Mouse (Mus musculus): ENCODE data around the gene Nab2. TPM values are rescaled to one million over a fixed set of nuclear protein-coding genes. Genes with fewer than 3 reads are reported as not detected.

Gene Nab2
- polyA plus RNA-seq, 1 experiment from 2014 or later = 3.9 TPM

DNA sequence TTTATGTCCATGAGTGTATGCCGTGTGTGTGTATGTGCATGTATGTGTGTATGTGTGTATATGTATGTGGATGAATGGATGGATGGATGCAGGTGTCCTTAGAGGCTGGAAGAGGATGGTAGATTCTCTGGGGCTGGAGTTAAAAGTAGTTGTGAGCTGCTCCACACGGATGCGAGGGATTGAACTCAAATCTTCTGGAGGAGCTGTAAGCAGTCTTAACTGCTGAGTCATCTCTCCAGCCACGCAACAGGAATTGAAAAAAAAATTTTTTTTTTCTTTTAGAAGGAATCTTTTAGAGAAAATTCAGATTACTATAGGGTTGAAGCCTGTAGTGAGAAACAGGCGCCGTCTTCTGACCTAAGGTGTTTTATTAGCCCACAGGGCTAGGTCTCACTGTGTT is 14.5 kb upstream of the Nab2 start:
- Histone ChIP-seq H3K27ac (replicated peaks) (no peak overlapping the region), H3K27me3 (ENCODE audit: low read depth, poor library complexity, severe bottlenecking) (no peaks in the 10 kb centered on the region), H3K4me3 (no peak overlapping the region), H3K9me3 (replicated peaks) (no peaks in the 10 kb centered on the region), H3K4me1 (peaks cover 10% of the 10 kb centered on the region; the same call in 1 of the 2 replicates), H3K36me3 (no peaks in the 10 kb centered on the region)
- WGBS = 93% methylated on average over 6 of the region's 6 CpGs
- no peak for DNase-seq (ENCODE audit: low spot score)

DNA sequence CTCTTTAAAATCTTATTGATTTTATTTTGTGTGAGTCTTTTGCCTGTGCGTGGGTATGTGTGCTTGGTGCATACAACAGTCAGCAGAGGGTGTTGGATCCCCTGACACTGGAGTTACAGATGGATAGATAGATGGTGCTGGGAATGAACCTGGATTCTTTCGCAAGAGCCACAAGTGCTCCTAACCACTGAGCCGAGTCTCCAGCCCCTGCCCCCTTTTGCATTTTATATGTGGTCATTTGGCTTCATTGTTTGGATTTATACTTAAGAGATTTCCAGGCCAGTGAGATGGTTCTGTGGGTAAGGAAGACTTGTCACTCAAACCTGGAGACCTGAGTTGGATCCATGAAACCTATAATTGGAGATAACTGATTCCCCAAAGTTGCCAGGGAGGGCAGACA is 11.5 kb upstream of the Nab2 start:
- Histone ChIP-seq H3K36me3 (no peaks in the 10 kb centered on the region), H3K9me3 (replicated peaks) (no peaks in the 10 kb centered on the region), H3K4me1 (peaks cover 20% of the 10 kb centered on the region), H3K27ac (replicated peaks) (no peak overlapping the region), H3K4me3 (no peak overlapping the region), H3K27me3 (ENCODE audit: low read depth, poor library complexity, severe bottlenecking) (no peaks in the 10 kb centered on the region)
- DNase-seq (ENCODE audit: low spot score) = no peak
- WGBS = 88% methylated on average over 3 of the region's 3 CpGs

DNA sequence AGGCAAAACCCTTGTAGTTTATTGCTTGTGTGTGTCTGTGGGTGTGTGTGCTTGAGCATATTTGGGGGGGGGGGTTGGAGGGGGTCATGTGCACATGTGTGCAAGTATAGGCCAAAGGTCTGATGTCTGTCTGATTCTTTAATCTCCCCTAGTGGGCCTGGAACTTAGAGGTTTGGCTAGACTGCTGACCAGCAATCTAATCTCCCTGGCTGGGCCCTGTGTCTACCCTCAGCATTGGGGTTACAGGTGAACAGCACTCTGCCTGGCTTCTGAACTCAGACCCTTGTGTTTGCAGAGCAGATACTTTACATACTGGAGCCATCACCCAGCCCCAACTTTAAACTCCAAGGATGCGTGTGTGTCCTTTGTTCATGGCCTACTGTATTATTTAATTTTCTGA is 10.8 kb upstream of the Nab2 start:
- no peak overlapping the region for H3K4me3 ChIP-seq
- no peaks in the 10 kb centered on the region for H3K36me3 ChIP-seq
- no peaks in the 10 kb centered on the region for H3K9me3 ChIP-seq (replicated peaks)
- peaks cover 20% of the 10 kb centered on the region for H3K4me1 ChIP-seq
- H3K27ac ChIP-seq (replicated peaks) = no peak overlapping the region
- H3K27me3 ChIP-seq (ENCODE audit: low read depth, poor library complexity, severe bottlenecking) = no peaks in the 10 kb centered on the region
- WGBS = 97% methylated on average over 1 of the region's 1 CpGs
- DNase-seq (ENCODE audit: low spot score) = no peak

GRCm38 (mm10) chr10:127677591-127678336 is 9.4 kb upstream of the Nab2 start:
- H3K9me3 ChIP-seq (replicated peaks) = no peaks in the 10 kb centered on the region
- peak; percentile 56 for DNase-seq (ENCODE audit: low spot score)
- peak overlapping the region; percentile 88 for H3K4me3 ChIP-seq
- 18% methylated on average over 14 of the region's 14 CpGs for WGBS
- H3K36me3 ChIP-seq = no peaks in the 10 kb centered on the region
- peaks cover 20% of the 10 kb centered on the region for H3K4me1 ChIP-seq
- no peaks in the 10 kb centered on the region for H3K27me3 ChIP-seq (ENCODE audit: low read depth, poor library complexity, severe bottlenecking)
- H3K27ac ChIP-seq (replicated peaks) = peak overlapping the region; percentile 92

DNA sequence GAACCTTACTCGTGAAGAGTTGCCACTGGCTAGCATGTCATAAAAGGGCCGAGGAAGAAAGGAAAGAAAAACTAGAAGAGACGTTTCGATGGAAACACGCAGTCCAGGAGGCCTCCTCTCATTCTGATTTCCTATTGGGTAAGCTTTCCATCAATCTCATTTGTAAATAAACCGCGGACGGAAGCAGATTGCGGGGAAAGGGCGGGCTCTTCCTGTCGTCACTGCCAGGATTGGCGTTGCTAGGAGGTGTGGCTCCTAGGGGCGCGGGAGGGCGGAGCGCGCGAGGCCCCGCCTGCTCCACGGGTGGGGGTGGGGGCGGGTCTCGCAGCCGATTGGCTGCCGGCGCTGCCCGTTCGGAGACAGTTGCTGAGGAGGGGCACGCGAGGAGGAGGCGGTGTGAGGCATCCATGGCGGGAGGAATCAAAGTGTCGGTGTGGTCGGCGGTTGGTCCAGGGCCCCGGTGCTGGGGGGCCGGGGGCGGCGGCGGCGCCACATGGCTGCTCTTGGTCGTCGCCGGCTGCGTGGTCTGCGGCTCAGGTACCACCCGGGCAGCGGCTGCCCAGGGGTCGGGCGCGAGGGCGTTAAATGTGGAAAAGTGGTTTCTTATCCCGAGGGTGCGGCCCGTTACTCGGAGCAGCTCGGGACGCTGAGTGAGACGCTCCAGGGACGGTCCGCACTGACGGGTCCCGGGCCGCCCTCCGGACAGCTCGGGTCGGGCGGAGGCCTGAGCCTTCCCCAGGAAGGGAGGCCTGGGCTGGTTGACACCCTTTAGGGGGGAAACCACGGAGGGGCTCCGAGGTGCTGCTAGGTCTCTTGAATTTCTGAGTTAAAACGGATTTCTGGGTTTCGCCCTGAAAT is 8.6 kb upstream of the Nab2 start:
- Histone ChIP-seq H3K4me1 (peaks cover 20% of the 10 kb centered on the region), H3K27ac (replicated peaks) (peak overlapping the region; percentile 92), H3K27me3 (ENCODE audit: low read depth, poor library complexity, severe bottlenecking) (no peaks in the 10 kb centered on the region), H3K4me3 (peak overlapping the region; percentile 88), H3K9me3 (replicated peaks) (no peaks in the 10 kb centered on the region), H3K36me3 (no peaks in the 10 kb centered on the region)
- peak; percentile 97 for DNase-seq (ENCODE audit: low spot score)
- under 1% methylated on average over 71 of the region's 71 CpGs for WGBS

GRCm38 (mm10) chr10:127675859-127676398 is 7.6 kb upstream of the Nab2 start:
- 59% methylated on average over 5 of the region's 5 CpGs for WGBS
- H3K9me3 ChIP-seq (replicated peaks) = no peaks in the 10 kb centered on the region
- H3K27me3 ChIP-seq (ENCODE audit: low read depth, poor library complexity, severe bottlenecking) = no peaks in the 10 kb centered on the region
- H3K4me3 ChIP-seq = peak overlapping the region; percentile 88
- no peaks in the 10 kb centered on the region for H3K36me3 ChIP-seq
- no peak for DNase-seq (ENCODE audit: low spot score)
- peaks cover 20% of the 10 kb centered on the region for H3K4me1 ChIP-seq
- peak overlapping the region; percentile 92; the same call in 1 of the 2 replicates for H3K27ac ChIP-seq (replicated peaks)

DNA sequence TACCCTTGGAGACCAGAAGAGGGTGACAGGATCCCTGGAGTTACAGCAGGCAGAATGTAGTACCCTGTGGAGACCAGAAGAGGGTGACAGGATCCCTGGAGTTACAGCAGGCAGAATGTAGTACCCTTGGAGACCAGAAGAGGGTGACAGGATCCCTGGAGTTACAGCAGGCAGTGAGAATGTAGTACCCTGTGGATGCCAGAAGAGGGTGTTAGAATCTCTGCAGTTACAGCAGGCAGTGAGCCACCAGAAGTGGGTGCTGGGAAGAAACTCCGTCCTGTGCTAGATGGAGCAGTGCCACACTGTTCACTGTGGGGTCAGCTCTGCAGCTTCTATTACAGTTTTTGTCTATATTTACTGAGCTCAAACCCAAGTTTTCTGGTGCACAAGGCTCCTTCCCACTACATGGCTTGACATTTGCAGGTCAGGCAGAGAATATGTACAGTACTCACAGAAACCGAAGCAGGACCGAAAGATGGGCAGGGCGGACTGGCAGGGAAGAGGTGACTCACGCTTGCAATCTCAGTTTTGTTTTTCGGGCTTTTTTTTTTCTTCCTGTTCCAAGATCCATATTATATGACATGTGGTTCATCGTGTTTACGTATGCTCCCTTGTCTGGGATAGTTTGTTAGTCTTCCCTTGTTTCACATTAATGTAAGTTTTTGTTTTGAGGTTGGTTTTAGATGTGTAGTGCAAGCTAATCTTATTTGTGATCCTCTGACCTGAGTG is 6.6 kb upstream of the Nab2 start:
- DNase-seq (ENCODE audit: low spot score) = peak; percentile 64
- Histone ChIP-seq H3K27me3 (ENCODE audit: low read depth, poor library complexity, severe bottlenecking) (no peaks in the 10 kb centered on the region), H3K27ac (replicated peaks) (no peak overlapping the region), H3K4me3 (0 out of 2 replicates have a peak overlapping the region, but pooled peaks have one; percentile 7), H3K36me3 (no peaks in the 10 kb centered on the region), H3K4me1 (peaks cover 20% of the 10 kb centered on the region), H3K9me3 (replicated peaks) (no peaks in the 10 kb centered on the region)
- WGBS = 92% methylated on average over 8 of the region's 8 CpGs

- H3K27me3 ChIP-seq (ENCODE audit: low read depth, poor library complexity, severe bottlenecking) = peaks cover 7% of the 10 kb centered on the region
- DNase-seq (ENCODE audit: low spot score) = no peak
- peaks cover 22% of the 10 kb centered on the region for H3K4me1 ChIP-seq
- H3K27ac ChIP-seq (replicated peaks) = no peak overlapping the region
- H3K9me3 ChIP-seq (replicated peaks) = no peaks in the 10 kb centered on the region
- WGBS = 90% methylated on average over 6 of the region's 6 CpGs
- no peak overlapping the region for H3K4me3 ChIP-seq
- no peaks in the 10 kb centered on the region for H3K36me3 ChIP-seq
These were observed 5.8 kb upstream of the Nab2 start for GRCm38 (mm10) chr10:127674046-127674655.

DNA sequence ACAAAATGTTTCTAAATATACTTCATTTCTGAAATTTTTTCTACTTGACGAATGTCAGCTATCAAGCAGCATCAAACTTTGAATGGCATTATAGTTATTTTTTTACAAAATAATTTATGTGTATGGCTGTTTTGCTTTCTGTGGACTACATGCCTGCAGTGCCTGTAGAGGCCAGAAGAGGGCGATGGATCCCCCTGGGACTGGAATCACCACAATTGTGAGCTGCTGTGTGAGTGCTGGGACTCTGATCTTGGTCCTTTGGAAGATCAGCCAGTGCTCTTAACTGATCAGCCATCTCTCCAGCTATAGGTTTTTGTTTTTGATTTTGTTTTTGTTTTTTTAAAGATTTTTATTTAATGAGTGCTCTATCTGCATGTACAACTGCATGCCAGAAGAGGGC is 2.9 kb upstream of the Nab2 start:
- Histone ChIP-seq H3K27ac (replicated peaks) (no peak overlapping the region), H3K4me1 (peaks cover 30% of the 10 kb centered on the region), H3K4me3 (no peak overlapping the region), H3K27me3 (ENCODE audit: low read depth, poor library complexity, severe bottlenecking) (peaks cover 36% of the 10 kb centered on the region), H3K9me3 (replicated peaks) (no peaks in the 10 kb centered on the region), H3K36me3 (no peaks in the 10 kb centered on the region)
- DNase-seq (ENCODE audit: low spot score) = no peak
- 36% methylated on average over 2 of the region's 2 CpGs for WGBS

- H3K27ac ChIP-seq (replicated peaks) = no peak overlapping the region
- no peaks in the 10 kb centered on the region for H3K36me3 ChIP-seq
- no peak overlapping the region for H3K4me3 ChIP-seq
- DNase-seq (ENCODE audit: low spot score) = no peak
- peaks cover 47% of the 10 kb centered on the region for H3K27me3 ChIP-seq (ENCODE audit: low read depth, poor library complexity, severe bottlenecking)
- WGBS = 90% methylated on average over 2 of the region's 2 CpGs
- H3K4me1 ChIP-seq = peaks cover 41% of the 10 kb centered on the region
- H3K9me3 ChIP-seq (replicated peaks) = no peaks in the 10 kb centered on the region
These were observed 1.8 kb upstream of the Nab2 start for GRCm38 (mm10) chr10:127670185-127670584.

GRCm38 (mm10) chr10:127669170-127669569 is 802 bp upstream of the Nab2 start:
- Histone ChIP-seq H3K4me3 (no peak overlapping the region), H3K4me1 (peaks cover 51% of the 10 kb centered on the region)
- no peak for DNase-seq (ENCODE audit: low spot score)

More at GRCm38 (mm10) chr10:127669170-127669569, 802 bp upstream of the Nab2 start:
- WGBS = 27% methylated on average over 7 of the region's 7 CpGs
- no peaks in the 10 kb centered on the region for H3K9me3 ChIP-seq (replicated peaks)
- peaks cover 57% of the 10 kb centered on the region for H3K27me3 ChIP-seq (ENCODE audit: low read depth, poor library complexity, severe bottlenecking)
- H3K36me3 ChIP-seq = no peaks in the 10 kb centered on the region
- no peak overlapping the region for H3K27ac ChIP-seq (replicated peaks)
